Comparison of ENCODE assay signal across 12 mouse cellular contexts in the genomic region with DNA sequence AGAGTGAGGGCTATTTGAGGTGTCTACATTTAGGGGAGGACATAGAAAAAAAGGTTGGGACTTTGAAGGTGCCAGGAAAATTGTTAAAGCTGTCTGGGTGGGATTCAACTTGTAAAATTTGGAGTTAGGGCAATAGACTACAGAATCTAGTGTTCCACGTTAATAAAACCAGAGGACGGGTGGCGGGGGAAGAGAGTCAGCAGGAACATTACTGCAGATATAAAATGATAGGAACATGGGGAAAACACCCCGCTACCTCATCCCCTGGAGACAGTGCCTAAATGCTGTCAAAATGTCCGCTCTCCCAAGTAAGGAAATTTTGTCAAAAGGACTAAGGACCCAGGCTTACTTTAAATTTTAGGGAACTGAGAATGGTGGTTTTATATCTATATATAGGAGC. TPM values are rescaled to one million over a fixed set of nuclear protein-coding genes. Genes with fewer than 3 reads are reported as not detected.
DNase-seq lines count a peak whose midpoint lies in the region; ATAC-seq and TF ChIP-seq lines count a peak whose summit lies in the region.
"Had no signal": no experiment of that assay in that cellular context is flagged by ENCODE, and none has a peak within 500 bp of the region (broad histone marks: within the 10 kb centered on the region; RNA-seq: fewer than 3 reads in every experiment).

No protein-coding gene starts in this region.

- TF ChIP-seq CTCF in stomach, postnatal 0 days (IDR thresholded peaks at IDR 0.05; ENCODE audit: low read depth) = no peak

- no peak overlapping the region for H3K4me2 ChIP-seq in hindbrain, embryonic 11.5 days (replicated peaks; ENCODE audit: low read depth, low read length)
- H3K4me2 ChIP-seq in hindbrain, embryonic 13.5 days = no peak overlapping the region
- peak overlapping the region; percentile 66 for H3K4me2 ChIP-seq in limb, embryonic 12.5 days
- peak overlapping the region; percentile 55; the same call in 1 of the 2 replicates for H3K4me2 ChIP-seq in stomach, postnatal 0 days (replicated peaks; ENCODE audit: low read depth)

- no peak overlapping the region for H3K27ac ChIP-seq in hindbrain, embryonic 11.5 days (ENCODE audit: low read depth, low read length)
- no peak overlapping the region for H3K27ac ChIP-seq in hindbrain, embryonic 13.5 days
- peak overlapping the region; percentile 92 for H3K27ac ChIP-seq in limb, embryonic 12.5 days
- H3K27ac ChIP-seq in stomach, postnatal 0 days (replicated peaks) = no peak overlapping the region

- H3K36me3 ChIP-seq in hindbrain, embryonic 11.5 days (ENCODE audit: control insufficient read depth, insufficient read depth, low read length) = no peaks in the 10 kb centered on the region
- H3K36me3 ChIP-seq in hindbrain, embryonic 13.5 days = no peaks in the 10 kb centered on the region
- H3K36me3 ChIP-seq in limb, embryonic 12.5 days = peaks cover 25% of the 10 kb centered on the region
- H3K36me3 ChIP-seq in stomach, postnatal 0 days (ENCODE audit: control insufficient read depth, insufficient read depth, low read length) = no peaks in the 10 kb centered on the region

- WGBS in hindbrain, embryonic 11.5 days = 3% methylated on average over 5 of the region's 5 CpGs
- WGBS in hindbrain, embryonic 13.5 days = 12% methylated on average over 5 of the region's 5 CpGs
- 8% methylated on average over 5 of the region's 5 CpGs for WGBS in limb, embryonic 12.5 days
- 42% methylated on average over 5 of the region's 5 CpGs for WGBS in stomach, postnatal 0 days

- ATAC-seq in hindbrain, embryonic 11.5 days (ENCODE audit: low FRiP score) = no peak
- no peak for ATAC-seq in hindbrain, embryonic 13.5 days (ENCODE audit: low FRiP score)
- ATAC-seq in limb, embryonic 12.5 days (ENCODE audit: insufficient number of reproducible peaks, insufficient read depth, low FRiP score, low TSS enrichment, low read depth) = no peak
- ATAC-seq in stomach, postnatal 0 days (ENCODE audit: low FRiP score, low TSS enrichment) = no peak
- no peak for ATAC-seq in frontal cortex, adult (ENCODE audit: low TSS enrichment)

- no peak for TF ChIP-seq EP300 in stomach, postnatal 0 days (optimal IDR thresholded peaks at IDR 0.05)

- H3K4me3 ChIP-seq in hindbrain, embryonic 11.5 days (ENCODE audit: low read depth, low read length) = no peak overlapping the region
- H3K4me3 ChIP-seq in hindbrain, embryonic 13.5 days = no peak overlapping the region
- peak overlapping the region; percentile 66 for H3K4me3 ChIP-seq in limb, embryonic 12.5 days (replicated peaks)
- no peak overlapping the region for H3K4me3 ChIP-seq in stomach, postnatal 0 days (ENCODE audit: low read depth, low read length)

- peaks cover 87% of the 10 kb centered on the region for H3K27me3 ChIP-seq in hindbrain, embryonic 11.5 days (ENCODE audit: control insufficient read depth, insufficient read depth, low read length)
- H3K27me3 ChIP-seq in hindbrain, embryonic 13.5 days = peaks cover 97% of the 10 kb centered on the region
- H3K27me3 ChIP-seq in limb, embryonic 12.5 days = peaks cover 82% of the 10 kb centered on the region
- peaks cover 15% of the 10 kb centered on the region; the same call in 1 of the 2 replicates for H3K27me3 ChIP-seq in stomach, postnatal 0 days (ENCODE audit: control insufficient read depth, insufficient read depth, low read length)

- H3K4me1 ChIP-seq in hindbrain, embryonic 11.5 days (replicated peaks; ENCODE audit: control insufficient read depth, insufficient read depth, low read length) = peaks cover 18% of the 10 kb centered on the region
- peaks cover 32% of the 10 kb centered on the region for H3K4me1 ChIP-seq in hindbrain, embryonic 13.5 days (replicated peaks)
- peaks cover 31% of the 10 kb centered on the region for H3K4me1 ChIP-seq in limb, embryonic 12.5 days (replicated peaks)
- no peaks in the 10 kb centered on the region for H3K4me1 ChIP-seq in stomach, postnatal 0 days (replicated peaks; ENCODE audit: control insufficient read depth, insufficient read depth)

- no peak overlapping the region for H3K9ac ChIP-seq in hindbrain, embryonic 11.5 days (ENCODE audit: low read depth, low read length)
- H3K9ac ChIP-seq in hindbrain, embryonic 13.5 days = no peak overlapping the region
- peak overlapping the region; percentile 96 for H3K9ac ChIP-seq in limb, embryonic 12.5 days (replicated peaks)
- no peak overlapping the region for H3K9ac ChIP-seq in stomach, postnatal 0 days (ENCODE audit: low read length)

- no peaks in the 10 kb centered on the region for H3K9me3 ChIP-seq in hindbrain, embryonic 11.5 days (ENCODE audit: control insufficient read depth, low read length)
- no peaks in the 10 kb centered on the region for H3K9me3 ChIP-seq in hindbrain, embryonic 13.5 days
- peaks cover 4% of the 10 kb centered on the region for H3K9me3 ChIP-seq in limb, embryonic 12.5 days
- H3K9me3 ChIP-seq in stomach, postnatal 0 days (ENCODE audit: control insufficient read depth, low read length) = no peaks in the 10 kb centered on the region

- peak; percentile 39 for DNase-seq in hindbrain, embryonic 11.5 days (ENCODE audit: low spot score)
- DNase-seq in retina, embryonic 14.5 days (ENCODE audit: low spot score) = peak; percentile 19
- no peak for DNase-seq in retina, postnatal 1 day
- no peak for DNase-seq in stomach, postnatal 0 days (ENCODE audit: low spot score)
- DNase-seq in layer of hippocampus, postnatal 25 days (ENCODE audit: extremely low spot score in 1 of 2, low spot score in 1 of 2) = no peak
- DNase-seq: cerebellum, adult 8-10 months; kidney, adult 9 months had no signal

RNA-seq across cellular contexts. Expression of a gene that starts 3.5 kb away (rescaled TPM):
- polyA plus RNA-seq in hindbrain, embryonic 11.5 days (2014; fragmentation: Nextera tagmentation; extraction: Ambion mirVana) = 189 and 268 TPM in 2 replicates
- 179 and 205 TPM in 2 replicates for polyA plus RNA-seq in hindbrain, embryonic 13.5 days (2015; fragmentation: Nextera tagmentation; extraction: Ambion mirVana)
- polyA plus RNA-seq in limb, embryonic 12.5 days (2016; fragmentation: Nextera tagmentation; extraction: Ambion mirVana) = 815 and 938 TPM in 2 replicates
- 287 and 390 TPM in 2 replicates for polyA plus RNA-seq in stomach, postnatal 0 days (2015; fragmentation: Nextera tagmentation; extraction: Ambion mirVana)
- 10 to 100 TPM; 63.1 to 72.7 TPM for total RNA-seq in layer of hippocampus, postnatal 25 days (2021)
- total RNA-seq: neutrophil, adult 5-6 weeks had no signal

RNA-seq across cellular contexts. Expression of a gene that starts 6.6 kb away (rescaled TPM):
- polyA plus RNA-seq in hindbrain, embryonic 11.5 days (2014; fragmentation: Nextera tagmentation; extraction: Ambion mirVana) = not detected in 2 replicates
- not detected in 2 replicates for polyA plus RNA-seq in hindbrain, embryonic 13.5 days (2015; fragmentation: Nextera tagmentation; extraction: Ambion mirVana)
- not detected in 2 replicates for polyA plus RNA-seq in limb, embryonic 12.5 days (2016; fragmentation: Nextera tagmentation; extraction: Ambion mirVana)
- polyA plus RNA-seq in stomach, postnatal 0 days (2015; fragmentation: Nextera tagmentation; extraction: Ambion mirVana) = not detected in 2 replicates
- under 1 TPM; 0.34 to 0.56 TPM for total RNA-seq in layer of hippocampus, postnatal 25 days (2021)
- total RNA-seq: neutrophil, adult 5-6 weeks had no signal
- polyA plus RNA-seq: hindbrain, embryonic 10.5 days had no signal

Comparison
In these comparisons a context has a peak if more than half of its experiments do, and no peak if none do; other contexts are left out.
1. DNase-seq: peak in hindbrain, embryonic 11.5 days (single experiment) and retina, embryonic 14.5 days (single experiment); none in retina, postnatal 1 day (single experiment), stomach, postnatal 0 days (single experiment) and layer of hippocampus, postnatal 25 days (0 of 2).
2. H3K4me2 ChIP-seq: peak in limb, embryonic 12.5 days (single experiment) and stomach, postnatal 0 days (single experiment); none in hindbrain, embryonic 11.5 days (single experiment) and hindbrain, embryonic 13.5 days (single experiment).